Mouse (Mus musculus): ENCODE measurements around the gene Caskin1.
A peak's percentile ranks its signal among the peaks of the same experiment; 100 is the strongest.
"Not testable (repeated sequence)": the region's sequence is repeated elsewhere in the genome, so short reads cannot be mapped to it uniquely, and the experiment has no call there.

Caskin1 gene

GRCm38 (mm10) chr17:24488186-24488661 is at the start of gene Caskin1:
Gene Caskin1, plus strand, starts transcription at chr17:24488601.
- no peak for DNase-seq

- DNase-seq = no peak
These were observed 48.0 kb upstream of the Caskin1 start for GRCm38 (mm10) chr17:24440377-24440776.

- no peak for DNase-seq
These were observed 47.3 kb upstream of the Caskin1 start for GRCm38 (mm10) chr17:24441148-24441547.

GRCm38 (mm10) chr17:24442107-24442506 is 46.3 kb upstream of the Caskin1 start:
- no peak for DNase-seq

- no peak for DNase-seq
These were observed 45.7 kb upstream of the Caskin1 start, which contains the start of gene Dnase1l2 for GRCm38 (mm10) chr17:24442632-24443155. Gene Dnase1l2, minus strand, starts transcription at chr17:24443105.

GRCm38 (mm10) chr17:24443409-24443808 is 45.0 kb upstream of the Caskin1 start:
- DNase-seq = no peak

GRCm38 (mm10) chr17:24446590-24446989 is 41.8 kb upstream of the Caskin1 start:
- DNase-seq = no peak

GRCm38 (mm10) chr17:24449507-24449906 is 38.9 kb upstream of the Caskin1 start:
- DNase-seq = no peak

GRCm38 (mm10) chr17:24451220-24451619 is 37.2 kb upstream of the Caskin1 start:
- DNase-seq = no peak

- DNase-seq = peak; percentile 49
These were observed 35.0 kb upstream of the Caskin1 start for GRCm38 (mm10) chr17:24453372-24453771.

- no peak for DNase-seq
These were observed 34.1 kb upstream of the Caskin1 start for GRCm38 (mm10) chr17:24454218-24454755.

GRCm38 (mm10) chr17:24454756-24455522 is 33.5 kb upstream of the Caskin1 start:
- peak; percentile 100 for DNase-seq

GRCm38 (mm10) chr17:24455523-24456206 is 32.7 kb upstream of the Caskin1 start:
- not testable (repeated sequence) for DNase-seq

- peak; percentile 35 for DNase-seq
These were observed 26.8 kb upstream of the Caskin1 start for GRCm38 (mm10) chr17:24461580-24461979.

- no peak for DNase-seq
These were observed 25.5 kb upstream of the Caskin1 start for GRCm38 (mm10) chr17:24462932-24463331.

GRCm38 (mm10) chr17:24463374-24464133 is 24.8 kb upstream of the Caskin1 start:
- no peak for DNase-seq

GRCm38 (mm10) chr17:24468636-24469246 is 19.7 kb upstream of the Caskin1 start:
- DNase-seq = no peak

- no peak for DNase-seq
These were observed 19.0 kb upstream of the Caskin1 start for GRCm38 (mm10) chr17:24469336-24469909.

GRCm38 (mm10) chr17:24469910-24470602 is 18.3 kb upstream of the Caskin1 start, which contains the start of the genes E4f1 and Pgp:
Gene E4f1, minus strand, starts transcription at chr17:24470313.
Gene Pgp, plus strand, starts transcription at chr17:24470392.
- peak; percentile 99 for DNase-seq

GRCm38 (mm10) chr17:24470701-24471527 is 17.5 kb upstream of the Caskin1 start:
- peak; percentile 56 for DNase-seq
